Mouse (Mus musculus) T-helper 17 cell (primary cell): ENCODE measurements around the gene Nek10.
"Not testable (repeated sequence)": the region's sequence is repeated elsewhere in the genome, so short reads cannot be mapped to it uniquely, and the experiment has no call there.

Experiments
- in situ Hi-C, 2 experiments: fragments of 300-600 bp; cut with MboI, MseI; formaldehyde crosslinking; loops; 1 replicate in 1 of 2; 2 replicates in 1 of 2; pipeline ENCODE4 v1.15.1; 2025; ENCODE audit warnings: high pct_unique_total_duplicates in 2 of 2

Nek10 gene

DNA sequence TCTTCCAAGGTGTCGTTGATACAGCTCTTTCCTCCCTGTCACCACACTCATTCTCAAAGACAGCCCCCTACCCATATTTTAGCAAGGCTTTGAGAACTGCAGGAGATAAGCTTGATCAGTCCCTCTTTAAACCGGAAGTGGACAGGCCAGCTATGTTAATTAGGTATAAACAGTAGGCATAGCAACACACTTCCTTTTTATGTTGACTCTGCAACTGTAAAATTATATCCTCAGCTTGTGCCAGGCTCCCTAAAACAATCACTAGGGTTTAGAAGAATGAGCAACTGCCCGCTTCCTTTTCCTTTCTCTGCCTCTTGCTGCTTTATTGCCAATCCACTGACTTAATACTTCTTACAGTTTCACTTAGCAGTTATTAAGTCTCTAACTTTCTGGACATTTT, 67.2 kb downstream of the Nek10 start:
- in situ Hi-C loops, result no loop called here

DNA sequence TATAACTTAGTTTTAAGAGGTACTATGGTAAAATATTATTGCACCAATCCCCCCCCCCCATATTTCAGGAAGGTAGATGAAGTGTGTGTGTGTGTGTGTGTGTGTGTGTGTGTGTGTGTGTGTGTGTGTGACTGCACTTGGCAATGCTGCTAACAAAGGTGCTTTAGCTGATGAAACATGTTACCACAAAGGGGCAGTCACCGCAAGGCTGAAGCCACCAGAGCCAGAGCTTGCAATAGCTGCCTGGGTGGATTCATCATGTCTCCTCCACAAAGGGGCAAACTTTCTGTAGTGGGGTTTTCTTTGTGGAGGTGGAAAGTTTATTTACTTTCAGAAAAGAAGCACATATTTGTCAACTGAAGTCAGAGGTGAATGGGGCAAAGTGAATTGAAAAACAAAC, 67.9 kb downstream of the Nek10 start:
- in situ Hi-C loops, result no loop called here

DNA sequence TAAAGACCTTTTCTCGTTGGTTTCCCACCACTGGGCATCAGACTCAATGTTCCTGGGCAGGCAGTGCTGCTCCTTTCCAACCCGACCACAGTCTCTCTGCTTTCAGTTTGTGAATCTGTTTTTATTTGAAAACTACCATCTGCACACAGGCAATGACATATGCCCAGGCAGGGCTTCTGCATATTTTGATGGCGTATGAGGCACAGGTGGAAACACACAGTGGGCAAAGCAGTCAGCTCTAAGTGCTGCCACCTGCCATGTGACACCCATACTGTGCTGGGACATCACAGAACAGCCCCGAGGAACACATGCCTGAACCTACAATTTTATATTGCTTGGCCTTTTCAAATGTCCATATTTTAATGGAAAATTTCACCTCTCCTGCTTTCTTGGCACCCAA, 68.5 kb downstream of the Nek10 start:
- in situ Hi-C loops, result no loop called here

DNA sequence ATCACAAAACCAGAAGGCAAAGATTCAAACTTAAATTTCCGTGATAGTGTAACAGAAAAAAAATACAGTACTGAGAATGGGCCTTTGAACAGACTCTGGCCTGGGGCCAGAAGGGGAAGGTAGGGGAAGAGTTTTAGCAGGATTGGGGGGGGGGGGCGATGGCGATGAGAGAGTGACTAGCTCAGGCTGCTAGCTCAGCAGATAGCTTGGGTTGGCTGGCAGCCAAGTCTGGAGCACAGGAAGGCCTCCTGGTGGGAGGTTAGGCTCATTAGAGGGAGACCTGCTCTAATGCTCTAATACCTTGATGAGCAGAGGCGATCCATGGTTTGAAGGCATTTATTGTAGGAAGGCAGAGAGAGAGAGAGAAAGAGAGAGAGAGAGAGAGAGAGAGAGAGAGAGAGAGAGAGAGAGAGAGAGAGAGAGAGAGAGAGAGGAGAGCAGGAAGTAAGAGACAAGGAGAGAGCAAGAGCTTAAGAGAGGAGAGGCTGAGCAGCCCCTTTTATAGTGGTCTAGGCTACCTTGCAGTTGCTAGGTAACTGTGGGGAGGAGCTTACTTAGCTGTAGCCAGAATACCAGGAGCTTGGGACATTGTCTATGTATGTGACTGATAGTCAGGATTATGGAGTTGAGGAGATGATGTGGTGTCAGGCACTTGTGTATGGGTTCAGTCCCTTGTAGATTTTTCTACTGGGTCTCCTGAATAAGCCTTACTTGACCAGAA, 90.9 kb downstream of the Nek10 start:
- in situ Hi-C loops, result no loop called here

DNA sequence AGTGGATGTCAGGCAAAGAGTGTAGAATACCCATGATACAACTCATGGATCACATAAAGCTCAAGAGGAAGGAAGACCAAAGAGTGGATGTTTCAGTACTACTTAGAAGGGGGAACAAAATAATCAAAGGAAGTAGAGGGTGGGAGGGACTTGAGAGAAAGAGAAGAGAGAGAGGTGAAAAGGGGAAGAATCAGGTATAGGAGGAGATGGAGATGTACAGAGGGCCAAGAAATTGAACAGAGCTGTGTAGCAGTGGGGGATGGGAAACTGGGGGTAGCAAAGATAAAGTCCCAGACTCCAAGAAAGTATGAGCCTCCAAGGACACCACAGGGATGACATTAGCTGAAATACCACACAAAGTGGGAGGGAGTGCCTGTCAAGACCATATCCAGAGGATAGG, 91.6 kb downstream of the Nek10 start:
- in situ Hi-C loops, result no loop called here

DNA sequence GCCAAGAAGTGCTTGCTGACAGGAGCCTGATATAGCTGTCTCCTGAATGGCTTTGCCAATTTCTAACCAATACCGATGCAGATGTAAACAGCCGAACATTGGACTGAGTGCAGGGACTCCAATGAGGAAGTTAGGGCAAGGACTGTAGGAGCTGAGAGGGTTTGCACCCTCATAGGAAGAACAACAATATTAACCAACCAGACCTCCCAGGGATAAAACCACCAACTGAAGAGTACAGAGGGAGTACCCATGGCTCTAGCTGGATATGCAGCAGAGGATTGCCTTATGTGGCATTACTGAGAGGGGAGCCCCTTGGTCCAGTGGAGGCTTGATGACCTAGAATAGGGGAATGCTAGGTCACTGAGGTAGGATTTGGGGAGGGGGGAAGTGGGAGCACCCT, 92.1 kb downstream of the Nek10 start:
- in situ Hi-C loops, result no loop called here

DNA sequence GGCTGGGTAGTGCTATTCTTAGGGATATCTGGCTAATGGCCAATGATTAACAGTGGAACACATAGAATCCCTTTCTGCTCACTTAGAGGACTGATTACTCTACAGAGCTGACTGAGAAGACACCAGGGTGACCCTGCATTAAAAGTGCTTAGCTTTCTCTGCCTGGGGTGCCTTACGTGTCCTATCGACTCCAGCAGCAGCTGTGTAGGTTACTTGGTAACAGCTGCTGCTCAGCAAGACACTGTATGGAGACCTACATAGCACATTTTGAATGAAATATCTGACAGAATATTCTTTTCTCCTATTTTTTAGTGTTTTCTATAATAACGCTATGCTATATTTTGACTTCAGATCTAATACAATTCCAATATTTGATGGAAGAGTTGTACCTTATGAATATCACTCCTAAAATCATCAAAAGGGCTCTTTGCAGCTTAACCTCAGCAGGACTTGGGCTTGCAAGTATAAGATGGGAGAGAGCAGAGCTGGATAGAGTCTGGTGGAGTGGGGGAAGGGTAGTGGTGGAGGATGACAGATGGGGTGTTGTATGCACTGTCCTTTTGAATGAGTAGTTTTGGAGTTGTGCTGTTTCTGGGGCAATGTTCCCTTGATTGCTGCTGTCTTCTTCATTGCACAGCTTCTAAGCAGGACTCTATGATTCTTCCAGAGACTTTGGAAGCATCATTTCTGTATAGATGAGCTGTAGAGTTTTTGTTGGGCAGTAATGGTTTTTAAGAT, 93.4 kb downstream of the Nek10 start:
- in situ Hi-C loops, result no loop called here

DNA sequence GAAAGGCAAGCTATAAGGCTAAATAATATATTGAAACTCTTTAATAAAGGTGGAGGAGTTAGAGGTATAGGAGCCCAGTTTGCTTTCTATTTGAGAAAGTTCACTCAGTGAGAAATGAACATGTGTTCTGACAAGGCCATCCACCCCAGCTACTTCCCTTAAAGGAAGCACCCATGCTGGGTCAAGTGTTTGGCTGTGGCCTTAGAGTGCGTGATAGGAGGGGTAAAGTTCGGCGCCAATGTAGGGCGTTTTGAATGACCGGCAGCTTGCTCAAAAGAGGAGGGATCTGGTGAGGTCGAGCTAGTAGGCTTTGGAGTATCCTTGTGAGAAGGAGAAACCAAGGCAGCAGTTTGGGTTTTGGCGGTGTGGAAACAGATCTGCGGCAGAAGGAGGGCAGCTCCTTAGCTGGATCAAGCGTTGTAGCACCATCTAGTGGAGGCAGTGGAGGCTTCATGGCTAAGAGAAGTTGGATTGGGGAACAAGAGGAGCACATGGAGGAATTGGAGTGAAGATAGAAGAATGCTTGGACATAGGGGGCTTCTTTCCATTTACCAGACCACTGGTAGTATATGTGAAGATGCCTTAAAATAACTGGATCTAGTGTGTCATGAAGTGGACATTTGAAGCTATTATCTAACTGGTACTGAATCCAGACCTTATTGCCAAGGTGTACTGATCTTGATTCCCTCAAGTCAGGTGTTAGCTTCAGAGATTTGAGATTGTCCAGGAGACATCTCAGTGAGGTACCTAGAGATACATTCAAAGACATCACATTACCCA, 101.7 kb downstream of the Nek10 start:
- in situ Hi-C loops, result no loop called here

DNA sequence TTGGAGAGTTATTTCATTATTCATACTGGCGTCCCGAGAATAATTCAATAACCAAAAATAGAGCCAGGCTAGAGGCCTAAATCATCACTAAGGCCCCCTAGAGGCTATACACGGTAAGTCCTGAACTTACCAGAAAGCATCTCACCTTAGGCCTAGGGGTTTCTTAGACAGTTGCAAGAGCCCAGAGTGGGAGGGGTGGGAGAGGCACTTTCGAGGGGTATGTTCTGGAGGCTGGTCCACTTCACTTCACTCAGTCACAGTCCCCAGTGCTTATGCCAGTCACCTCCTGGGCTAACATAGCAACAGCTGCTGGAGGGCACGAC, 102.3 kb downstream of the Nek10 start:
- in situ Hi-C loops, result no loop called here

DNA sequence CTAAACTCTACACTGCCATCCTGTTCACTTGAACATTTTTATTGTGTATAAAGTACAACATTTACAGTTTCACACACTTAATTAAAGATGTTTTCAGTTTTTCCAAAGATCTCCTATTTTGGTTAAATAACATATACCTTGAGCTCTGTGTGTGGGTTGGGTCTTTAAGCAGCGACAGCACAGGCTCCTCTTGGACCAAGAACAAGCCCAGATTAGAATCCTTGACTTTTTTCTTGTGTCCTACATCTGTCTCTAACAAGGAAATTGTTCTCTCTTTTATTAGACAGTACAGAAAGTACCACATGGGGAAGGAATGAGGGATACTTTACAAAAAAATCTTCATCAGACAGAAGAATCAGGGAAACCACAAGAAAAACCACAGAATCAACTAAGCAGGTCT, 122.4 kb downstream of the Nek10 start:
- in situ Hi-C loops, result no loop called here

DNA sequence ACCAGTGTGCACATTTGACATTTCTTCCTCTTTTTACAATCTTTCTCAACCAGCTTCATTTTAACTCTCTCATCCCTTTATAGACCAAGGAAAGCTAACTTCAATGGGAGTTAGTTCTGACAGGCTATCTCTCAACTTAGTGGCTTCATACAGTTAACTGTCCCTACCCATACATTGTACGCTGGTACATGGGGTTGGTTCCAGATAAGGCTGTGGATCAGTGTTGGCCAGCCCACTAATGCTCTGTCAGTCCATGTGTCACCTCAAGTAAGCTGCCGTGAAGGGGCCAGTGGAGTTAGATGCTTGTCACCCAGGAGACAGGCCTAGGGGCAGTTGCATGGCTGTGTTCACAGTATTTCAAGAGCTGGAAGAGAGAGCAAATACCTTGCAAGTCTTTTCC, 124.3 kb downstream of the Nek10 start:
- in situ Hi-C loops, result no loop called here

DNA sequence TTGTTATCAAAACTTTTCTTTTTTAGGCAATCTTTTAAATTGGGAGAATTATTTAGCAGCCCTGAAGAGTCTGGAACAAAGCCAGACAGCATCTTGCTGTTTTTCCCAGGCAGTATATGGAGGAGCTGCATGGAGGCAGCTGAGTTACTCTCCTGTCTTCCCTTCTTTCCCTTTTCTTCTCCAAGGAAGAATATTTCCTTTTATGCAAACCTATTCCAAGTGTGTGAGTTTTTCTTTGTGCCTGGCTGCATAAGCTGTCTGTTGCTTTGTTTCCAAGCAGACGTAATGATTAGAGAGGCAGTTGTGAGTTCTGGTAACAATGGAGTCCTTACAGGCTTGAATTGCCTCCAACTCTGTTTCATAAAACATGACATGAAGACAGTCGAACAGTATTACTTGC, 131.8 kb downstream of the Nek10 start:
- in situ Hi-C loops, result no loop called here

DNA sequence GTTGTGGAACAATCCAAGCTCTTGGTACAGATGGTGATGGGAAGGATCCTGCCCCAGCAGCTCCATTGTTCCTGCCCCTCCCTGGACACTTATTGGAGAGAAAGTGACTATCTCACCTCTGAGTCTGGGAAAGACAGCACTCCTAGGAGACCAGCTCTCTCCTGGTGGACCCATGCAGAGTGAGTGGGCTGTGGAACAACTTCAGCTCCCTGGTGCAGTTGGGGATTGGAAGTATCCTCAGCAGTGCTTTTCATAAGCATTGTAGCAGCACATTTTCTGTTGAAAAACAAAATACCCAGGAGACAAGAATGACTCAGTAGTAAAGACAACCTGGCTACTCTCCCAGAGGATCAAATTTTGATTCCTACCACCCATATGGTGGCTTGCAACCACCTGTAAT, 142.7 kb downstream of the Nek10 start:
- in situ Hi-C loops, result no loop called here

DNA sequence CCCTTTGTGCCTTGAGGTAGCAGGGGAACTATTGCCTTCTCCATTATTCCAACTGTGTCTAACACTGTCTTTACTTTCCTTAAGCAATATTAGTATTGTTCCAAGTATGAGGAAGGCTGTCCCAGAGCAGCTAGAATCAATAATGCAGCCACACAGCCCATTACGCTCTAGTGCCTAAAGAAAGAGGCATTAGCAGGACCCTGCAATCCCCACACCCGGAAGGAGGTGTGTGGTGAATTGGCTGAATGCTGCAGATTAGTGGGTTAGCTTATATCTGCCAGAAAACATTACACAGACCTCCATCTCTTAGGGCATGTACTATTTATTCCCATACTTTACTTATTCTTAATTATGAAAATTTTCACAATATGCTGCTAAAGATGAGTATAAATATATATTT, 145.8 kb downstream of the Nek10 start:
- in situ Hi-C loops, result no loop called here

DNA sequence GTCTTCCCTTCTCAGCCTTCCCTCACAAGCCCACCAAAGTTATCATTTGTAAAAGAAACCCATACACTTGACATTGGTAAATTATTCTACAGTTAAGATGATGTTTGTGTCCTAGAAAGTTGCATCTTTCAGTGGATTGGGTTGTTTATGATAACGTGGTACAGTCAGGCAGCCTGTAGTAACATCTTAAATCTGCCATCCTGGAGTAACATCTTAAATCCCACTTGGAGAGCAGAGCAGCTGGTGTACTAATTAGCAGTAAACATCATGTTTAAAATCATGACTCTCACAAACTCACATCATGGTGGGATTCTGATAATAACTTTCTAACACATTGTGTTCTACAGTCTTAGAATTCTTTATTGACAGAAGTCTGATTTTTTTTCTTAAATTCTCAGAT, 148.6 kb downstream of the Nek10 start:
- in situ Hi-C loops, result no loop called here

DNA sequence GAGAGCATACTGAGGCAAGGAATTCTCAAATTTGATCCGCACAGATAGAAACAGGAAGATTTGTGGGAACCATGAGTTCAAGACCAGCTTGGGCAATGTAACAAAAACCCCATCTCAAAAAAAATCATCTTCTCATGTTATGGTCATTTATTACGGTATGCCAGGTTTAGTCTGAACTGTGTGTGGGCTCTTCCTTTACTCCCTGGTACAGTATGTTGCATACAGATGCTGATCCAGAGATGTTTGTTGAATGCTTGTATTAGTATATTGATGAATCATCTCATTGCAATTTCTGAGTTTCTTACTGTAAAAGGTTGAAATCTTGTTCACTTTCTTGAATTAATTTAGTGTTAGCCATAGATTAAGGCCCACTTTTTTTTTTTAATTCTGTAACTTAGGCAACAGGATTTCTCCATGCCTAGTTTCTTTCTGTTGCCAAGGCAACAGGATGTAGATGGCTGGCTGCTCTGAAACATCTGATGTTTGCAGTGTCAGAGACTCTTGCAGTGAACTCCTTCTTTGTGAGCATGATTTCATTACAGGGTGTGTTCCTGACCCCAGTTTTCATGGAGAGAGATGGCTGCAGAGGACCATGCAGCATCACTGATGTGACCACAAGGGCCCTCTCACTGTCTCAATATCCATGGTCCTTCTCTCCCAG, 156.7 kb downstream of the Nek10 start:
- in situ Hi-C loops, result no loop called here

DNA sequence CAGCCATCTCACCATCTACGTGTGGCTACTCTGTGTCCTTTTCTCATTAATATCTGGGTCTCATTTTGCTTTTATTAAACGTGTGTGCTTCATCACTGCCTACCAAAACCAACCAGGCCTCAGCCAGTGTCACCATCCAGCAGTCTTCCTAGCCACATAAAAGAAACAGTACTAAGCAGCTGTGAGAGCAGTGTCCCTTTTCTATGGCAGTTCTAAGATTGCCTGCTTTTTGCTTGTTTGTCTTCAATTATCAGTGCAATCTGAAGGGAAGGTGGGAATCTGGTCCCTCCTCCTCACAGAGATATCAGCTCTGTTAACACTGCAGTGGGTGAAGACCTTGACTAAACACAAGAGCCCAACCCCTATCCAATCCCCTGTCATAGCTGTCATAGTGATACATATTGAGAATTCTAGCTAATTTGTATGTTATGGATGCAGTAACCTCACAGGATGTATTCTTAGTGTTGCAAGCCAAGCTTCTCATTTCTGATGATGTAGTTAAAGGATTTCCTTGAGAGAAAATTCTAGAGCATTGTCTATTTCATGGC, 157.3 kb downstream of the Nek10 start:
- in situ Hi-C loops, result no loop called here

DNA sequence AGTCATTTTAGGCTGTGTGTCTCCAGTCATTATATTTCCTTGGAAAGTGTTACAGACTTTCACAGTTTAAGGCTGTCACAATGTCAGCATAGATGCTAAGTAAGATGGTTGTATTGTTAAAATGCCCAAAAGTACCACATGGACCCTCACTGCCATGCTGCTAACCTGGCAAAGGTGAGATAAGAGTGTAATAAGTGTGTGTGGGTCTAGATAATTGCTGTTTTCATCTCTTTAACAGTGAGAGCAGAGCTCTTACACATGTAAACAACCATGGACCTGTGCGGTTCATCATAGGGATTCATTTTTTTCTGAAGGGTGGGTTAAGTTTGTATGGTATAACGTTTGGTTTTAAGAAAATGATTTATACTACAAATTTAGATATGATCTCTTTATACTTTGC, 167.4 kb downstream of the Nek10 start:
- in situ Hi-C loops, result loop anchor here in 1 of 2 experiments (10.0 kb wide), 1 partner anchor 1344 kb away; no protein-coding TSS in a partner anchor

DNA sequence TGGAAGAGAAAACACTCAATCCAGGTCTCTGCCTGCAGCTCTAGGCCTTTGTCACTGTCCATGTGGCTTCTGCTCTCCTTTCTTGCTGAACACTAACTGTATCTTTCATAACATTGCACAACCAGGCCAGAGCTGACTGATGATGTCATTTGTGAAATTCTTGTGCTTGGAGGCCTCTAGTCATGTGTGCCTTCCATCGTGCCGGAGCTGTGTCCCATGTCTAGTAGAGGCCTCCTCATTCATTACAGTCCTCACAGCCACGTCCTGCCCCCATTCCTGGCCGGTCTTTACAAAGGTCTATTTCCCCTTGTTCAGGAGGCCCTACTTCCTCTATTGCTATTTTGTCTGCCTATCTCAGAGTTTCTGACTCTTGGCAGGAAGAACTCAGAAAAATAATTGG, 167.8 kb downstream of the Nek10 start:
- in situ Hi-C loops, result loop anchor here in 1 of 2 experiments (10.0 kb wide), 1 partner anchor 1344 kb away; no protein-coding TSS in a partner anchor

DNA sequence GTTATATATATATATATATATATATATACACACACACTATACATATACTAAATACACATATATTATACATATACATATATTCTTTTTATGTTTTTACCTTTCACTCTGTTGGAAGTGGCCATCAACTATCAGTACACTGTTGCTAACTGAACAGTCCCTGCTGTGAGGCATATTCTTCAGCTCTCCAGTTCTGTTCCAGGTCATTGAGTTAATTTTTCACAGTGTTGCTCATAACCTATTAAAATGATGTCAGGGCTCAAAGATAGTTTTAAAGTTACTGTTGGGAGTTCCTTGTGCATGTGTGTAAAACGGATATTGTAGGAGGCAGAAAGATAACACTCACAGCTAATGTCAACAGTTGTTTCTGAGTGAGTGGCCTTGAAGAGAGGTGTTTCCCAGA, 170.9 kb downstream of the Nek10 start:
- in situ Hi-C loops, result loop anchor here in 1 of 2 experiments (10.0 kb wide), 1 partner anchor 1341 kb away; no protein-coding TSS in a partner anchor

DNA sequence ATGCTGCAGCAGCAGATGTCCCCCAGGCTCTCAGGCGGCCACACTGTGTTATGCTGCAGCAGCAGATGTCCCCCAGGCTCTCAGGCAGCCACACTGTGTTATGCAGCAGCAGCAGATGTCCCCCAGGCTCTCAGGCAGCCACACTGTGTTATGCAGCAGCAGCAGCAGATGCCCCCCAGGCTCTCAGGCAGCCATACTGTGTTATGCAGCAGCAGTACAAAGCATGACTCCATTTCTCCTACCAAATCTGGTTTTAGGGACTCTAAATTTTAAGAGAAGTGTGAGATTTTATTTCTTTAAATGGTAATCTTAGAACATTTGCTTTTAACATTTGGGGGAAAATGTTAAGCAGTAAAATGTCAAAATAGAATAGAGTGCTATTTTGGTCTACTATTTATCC, 180.9 kb downstream of the Nek10 start:
- in situ Hi-C loops, result not testable (repeated sequence)
